Mouse (Mus musculus): Measurements from ENCODE around the gene Washc4. TPM values are rescaled to one million over a fixed set of nuclear protein-coding genes. Genes with fewer than 3 reads are reported as not detected.

Washc4 gene
- polyA plus RNA-seq, 1 experiment from 2014 or later, result 36.6 TPM

- 53% methylated on average over 8 of the region's 8 CpGs for WGBS
Observed at GRCm38 (mm10) chr10:83644167-83644566, 100.6 kb downstream of the Washc4 start.

DNA sequence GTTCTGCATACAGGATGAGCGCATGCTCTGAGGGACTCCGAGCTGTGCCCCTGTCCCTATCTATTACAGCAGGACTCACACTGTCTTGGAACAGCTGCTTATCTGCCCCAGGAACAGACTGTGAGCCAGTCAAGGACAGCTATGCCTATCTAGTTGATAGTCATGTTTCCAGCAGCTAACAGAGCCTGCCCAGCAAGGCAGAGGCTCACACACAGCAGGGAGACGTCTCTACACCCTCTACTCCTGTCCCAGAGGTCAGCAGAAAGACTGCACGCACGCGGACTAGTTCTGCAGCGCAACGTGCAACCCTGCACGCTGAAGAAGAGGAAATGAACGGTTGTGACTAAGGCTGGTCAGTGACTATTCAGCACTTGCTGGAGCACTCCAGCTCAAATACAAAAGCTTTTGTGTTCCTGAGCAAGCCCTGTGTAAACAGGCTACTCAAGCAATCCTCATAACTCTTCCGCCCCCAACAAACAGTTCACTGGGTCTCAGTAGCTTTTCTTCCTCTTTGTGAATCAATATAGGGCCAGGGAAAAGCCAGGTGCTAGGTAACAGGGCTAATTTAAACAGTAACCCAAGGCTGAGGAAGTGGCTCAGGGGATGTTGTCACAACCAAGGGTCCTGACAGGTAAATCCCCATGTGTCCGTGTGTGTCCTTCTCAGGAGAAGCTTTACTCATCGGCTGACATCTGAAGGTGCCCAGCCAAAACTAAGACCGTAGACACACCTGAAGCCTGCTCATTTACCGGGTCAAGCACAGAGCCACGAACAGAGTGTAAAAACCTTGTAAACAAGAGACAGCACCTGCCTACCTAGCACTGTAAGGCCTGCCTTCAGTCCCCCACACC is 101.5 kb downstream of the Washc4 start:
- Histone ChIP-seq H3K4me3 (ENCODE audit: low read length) (no peak overlapping the region), H3K27ac (ENCODE audit: low read length) (peak overlapping the region; percentile 53), H3K4me2 (ENCODE audit: low read depth, low read length) (peak overlapping the region; percentile 3; the same call in 1 of the 2 replicates), H3K27me3 (ENCODE audit: control insufficient read depth, insufficient read depth, low read depth, low read length) (no peaks in the 10 kb centered on the region), H3K9ac (ENCODE audit: low read length) (0 out of 2 replicates have a peak overlapping the region, but pooled peaks have one; percentile 4), H3K9me3 (ENCODE audit: control insufficient read depth, low read length) (no peaks in the 10 kb centered on the region), H3K36me3 (ENCODE audit: control insufficient read depth, insufficient read depth, low read length) (peaks cover 2% of the 10 kb centered on the region; the same call in 1 of the 2 replicates), H3K4me1 (replicated peaks; ENCODE audit: control insufficient read depth, insufficient read depth, low read length) (peaks cover 33% of the 10 kb centered on the region)
- WGBS, result 48% methylated on average over 16 of the region's 16 CpGs
- peak; percentile 8; the same call in 1 of the 2 replicates for ATAC-seq (ENCODE audit: low read depth)

More at GRCm38 (mm10) chr10:83644167-83644566, 100.6 kb downstream of the Washc4 start:
- Histone ChIP-seq H3K4me3 (ENCODE audit: low read length) (no peak overlapping the region), H3K36me3 (ENCODE audit: control insufficient read depth, insufficient read depth, low read length) (peaks cover 2% of the 10 kb centered on the region; the same call in 1 of the 2 replicates), H3K9me3 (ENCODE audit: control insufficient read depth, low read length) (no peaks in the 10 kb centered on the region), H3K27me3 (ENCODE audit: control insufficient read depth, insufficient read depth, low read depth, low read length) (no peaks in the 10 kb centered on the region), H3K4me1 (replicated peaks; ENCODE audit: control insufficient read depth, insufficient read depth, low read length) (peaks cover 31% of the 10 kb centered on the region), H3K4me2 (ENCODE audit: low read depth, low read length) (no peak overlapping the region), H3K9ac (ENCODE audit: low read length) (no peak overlapping the region), H3K27ac (ENCODE audit: low read length) (no peak overlapping the region)
- no peak for ATAC-seq (ENCODE audit: low read depth)

DNA sequence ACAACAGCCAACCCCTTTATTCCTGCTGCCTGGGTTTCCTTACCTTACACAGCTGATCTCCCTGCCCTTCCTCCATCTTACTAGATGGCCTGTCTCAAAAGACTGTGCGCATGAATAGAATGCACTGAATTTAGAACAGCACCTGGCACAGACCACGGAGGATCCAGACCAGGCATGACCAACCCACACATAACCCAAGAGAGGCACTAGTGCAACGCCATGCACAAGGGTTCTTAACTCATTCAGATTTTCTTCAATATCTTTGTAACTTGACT is 102.1 kb downstream of the Washc4 start:
- no peak overlapping the region for H3K9ac ChIP-seq (ENCODE audit: low read length)
- H3K4me1 ChIP-seq (replicated peaks; ENCODE audit: control insufficient read depth, insufficient read depth, low read length), result peaks cover 33% of the 10 kb centered on the region
- WGBS, result 82% methylated on average over 3 of the region's 3 CpGs
- H3K4me2 ChIP-seq (ENCODE audit: low read depth, low read length), result no peak overlapping the region
- ATAC-seq (ENCODE audit: low read depth), result no peak
- H3K27me3 ChIP-seq (ENCODE audit: control insufficient read depth, insufficient read depth, low read depth, low read length), result no peaks in the 10 kb centered on the region
- H3K4me3 ChIP-seq (ENCODE audit: low read length), result no peak overlapping the region
- no peaks in the 10 kb centered on the region for H3K9me3 ChIP-seq (ENCODE audit: control insufficient read depth, low read length)
- peak overlapping the region; percentile 53 for H3K27ac ChIP-seq (ENCODE audit: low read length)
- H3K36me3 ChIP-seq (ENCODE audit: control insufficient read depth, insufficient read depth, low read length), result peaks cover under 1% of the 10 kb centered on the region; the same call in 1 of the 2 replicates

Other genes starting within 250 kb of the Washc4 start
- gene Slc41a2, start 205.9 kb upstream of the Washc4 start, polyA plus RNA-seq (2015; fragmentation: Nextera tagmentation; extraction: Ambion mirVana), result 0.95 and 1.2 TPM in 2 replicates
- 0.58 TPM in 2 replicates for gene D10Wsu102e, start 183.5 kb upstream of the Washc4 start, polyA plus RNA-seq (2015; fragmentation: Nextera tagmentation; extraction: Ambion mirVana)
- 2.2 and 2.5 TPM in 2 replicates for gene Aldh1l2, start 9.6 kb upstream of the Washc4 start, polyA plus RNA-seq (2015; fragmentation: Nextera tagmentation; extraction: Ambion mirVana)
- gene Appl2, start 105.0 kb downstream of the Washc4 start, polyA plus RNA-seq (2015; fragmentation: Nextera tagmentation; extraction: Ambion mirVana), result 53.8 and 55.6 TPM in 2 replicates
- 44.4 and 49.7 TPM in 2 replicates for gene 1500009L16Rik, start 179.1 kb downstream of the Washc4 start, polyA plus RNA-seq (2015; fragmentation: Nextera tagmentation; extraction: Ambion mirVana)

Data from lung, embryonic 16.5 days (tissue).